Mouse (Mus musculus): ENCODE results near the gene Bcl2l12. TPM values are rescaled to one million over a fixed set of nuclear protein-coding genes. Genes with fewer than 3 reads are reported as not detected.

Gene Bcl2l12
- polyA plus RNA-seq, 1 experiment from 2014 or later, result 57.9 TPM

Small RNA genes within 50 kb of the gene (microRNA-seq; reads per million reads assigned to microRNA genes)
- 1.0 reads per million for gene Mir7054

Other genes with a start within 250 kb of the Bcl2l12 start
- gene Zfp473, start 247.7 kb downstream of the Bcl2l12 start, polyA plus RNA-seq (2016; fragmentation: Nextera tagmentation; extraction: Ambion mirVana), result 1.8 TPM in 2 replicates
- 128 and 132 TPM in 2 replicates for gene Nup62, start 182.6 kb downstream of the Bcl2l12 start, polyA plus RNA-seq (2016; fragmentation: Nextera tagmentation; extraction: Ambion mirVana)
- gene Il4i1, start 182.3 kb downstream of the Bcl2l12 start, polyA plus RNA-seq (2016; fragmentation: Nextera tagmentation; extraction: Ambion mirVana), result 0.41 and 1.3 TPM in 2 replicates
- gene Atf5, start 182.1 kb downstream of the Bcl2l12 start, polyA plus RNA-seq (2016; fragmentation: Nextera tagmentation; extraction: Ambion mirVana), result 1.7 and 3.3 TPM in 2 replicates
- gene Akt1s1, start 149.7 kb downstream of the Bcl2l12 start, polyA plus RNA-seq (2016; fragmentation: Nextera tagmentation; extraction: Ambion mirVana), result 102 and 103 TPM in 2 replicates
- 56.9 and 67.3 TPM in 2 replicates for gene Tbc1d17, start 149.6 kb downstream of the Bcl2l12 start, polyA plus RNA-seq (2016; fragmentation: Nextera tagmentation; extraction: Ambion mirVana)
- gene Pnkp, start 141.6 kb downstream of the Bcl2l12 start, polyA plus RNA-seq (2016; fragmentation: Nextera tagmentation; extraction: Ambion mirVana), result 28.5 and 29.7 TPM in 2 replicates
- gene Ptov1, start 128.9 kb downstream of the Bcl2l12 start, polyA plus RNA-seq (2016; fragmentation: Nextera tagmentation; extraction: Ambion mirVana), result 258 and 316 TPM in 2 replicates
- 90.5 and 95.6 TPM in 2 replicates for gene Med25, start 106.0 kb downstream of the Bcl2l12 start, polyA plus RNA-seq (2016; fragmentation: Nextera tagmentation; extraction: Ambion mirVana)
- 14.2 and 14.9 TPM in 2 replicates for gene Fuz, start 102.6 kb downstream of the Bcl2l12 start, polyA plus RNA-seq (2016; fragmentation: Nextera tagmentation; extraction: Ambion mirVana)
- 73.9 and 82.1 TPM in 2 replicates for gene Ap2a1, start 69.2 kb downstream of the Bcl2l12 start, polyA plus RNA-seq (2016; fragmentation: Nextera tagmentation; extraction: Ambion mirVana)
- 0.25 TPM in 1 of 2 replicates, not detected in the other for gene Tsks, start 55.5 kb downstream of the Bcl2l12 start, polyA plus RNA-seq (2016; fragmentation: Nextera tagmentation; extraction: Ambion mirVana)
- 11.7 and 19.1 TPM in 2 replicates for gene Cpt1c, start 23.9 kb downstream of the Bcl2l12 start, polyA plus RNA-seq (2016; fragmentation: Nextera tagmentation; extraction: Ambion mirVana)
- 563 and 740 TPM in 2 replicates for gene Prmt1, start 12.1 kb downstream of the Bcl2l12 start, polyA plus RNA-seq (2016; fragmentation: Nextera tagmentation; extraction: Ambion mirVana)
- gene Irf3, start 1.1 kb downstream of the Bcl2l12 start, polyA plus RNA-seq (2016; fragmentation: Nextera tagmentation; extraction: Ambion mirVana), result 61.8 and 71.1 TPM in 2 replicates
- 40.5 and 41.0 TPM in 2 replicates for gene Scaf1, start 17.7 kb upstream of the Bcl2l12 start, polyA plus RNA-seq (2016; fragmentation: Nextera tagmentation; extraction: Ambion mirVana)
- 50.5 and 57.5 TPM in 2 replicates for gene Rras, start 19.2 kb upstream of the Bcl2l12 start, polyA plus RNA-seq (2016; fragmentation: Nextera tagmentation; extraction: Ambion mirVana)
- 8.8 and 13.3 TPM in 2 replicates for gene Prr12, start 54.2 kb upstream of the Bcl2l12 start, polyA plus RNA-seq (2016; fragmentation: Nextera tagmentation; extraction: Ambion mirVana)
- gene Nosip, start 63.7 kb upstream of the Bcl2l12 start, polyA plus RNA-seq (2016; fragmentation: Nextera tagmentation; extraction: Ambion mirVana), result 59.9 and 65.2 TPM in 2 replicates
- 15.0 and 16.8 TPM in 2 replicates for gene Prrg2, start 64.0 kb upstream of the Bcl2l12 start, polyA plus RNA-seq (2016; fragmentation: Nextera tagmentation; extraction: Ambion mirVana)
- gene Rcn3, start 93.5 kb upstream of the Bcl2l12 start, polyA plus RNA-seq (2016; fragmentation: Nextera tagmentation; extraction: Ambion mirVana), result 270 and 314 TPM in 2 replicates
- 7.8 and 10.2 TPM in 2 replicates for gene Fcgrt, start 105.1 kb upstream of the Bcl2l12 start, polyA plus RNA-seq (2016; fragmentation: Nextera tagmentation; extraction: Ambion mirVana)
- 1,266 and 1,534 TPM in 2 replicates for gene Rps11, start 125.7 kb upstream of the Bcl2l12 start, polyA plus RNA-seq (2016; fragmentation: Nextera tagmentation; extraction: Ambion mirVana)
- 873 and 1,060 TPM in 2 replicates for gene Rpl13a, start 130.0 kb upstream of the Bcl2l12 start, polyA plus RNA-seq (2016; fragmentation: Nextera tagmentation; extraction: Ambion mirVana)
- gene Gm45713, start 137.5 kb upstream of the Bcl2l12 start, polyA plus RNA-seq (2016; fragmentation: Nextera tagmentation; extraction: Ambion mirVana), result 0.36 and 0.58 TPM in 2 replicates
- 2.5 and 3.1 TPM in 2 replicates for gene Flt3l, start 137.7 kb upstream of the Bcl2l12 start, polyA plus RNA-seq (2016; fragmentation: Nextera tagmentation; extraction: Ambion mirVana)
- 97.8 and 102 TPM in 2 replicates for gene Pih1d1, start 155.6 kb upstream of the Bcl2l12 start, polyA plus RNA-seq (2016; fragmentation: Nextera tagmentation; extraction: Ambion mirVana)
- 45.2 and 45.7 TPM in 2 replicates for gene Aldh16a1, start 155.9 kb upstream of the Bcl2l12 start, polyA plus RNA-seq (2016; fragmentation: Nextera tagmentation; extraction: Ambion mirVana)
- gene Slc17a7, start 165.2 kb upstream of the Bcl2l12 start, polyA plus RNA-seq (2016; fragmentation: Nextera tagmentation; extraction: Ambion mirVana), result 0.76 and 1.4 TPM in 2 replicates
- not detected in 2 replicates for gene Gfy, start 180.9 kb upstream of the Bcl2l12 start, polyA plus RNA-seq (2016; fragmentation: Nextera tagmentation; extraction: Ambion mirVana)
- 0.41 TPM in 1 of 2 replicates, not detected in the other for gene Pth2, start 182.3 kb upstream of the Bcl2l12 start, polyA plus RNA-seq (2016; fragmentation: Nextera tagmentation; extraction: Ambion mirVana)
- 0.69 and 0.88 TPM in 2 replicates for gene Ccdc155, start 206.2 kb upstream of the Bcl2l12 start, polyA plus RNA-seq (2016; fragmentation: Nextera tagmentation; extraction: Ambion mirVana)
- 1.2 and 1.9 TPM in 2 replicates for gene Dkkl1, start 213.4 kb upstream of the Bcl2l12 start, polyA plus RNA-seq (2016; fragmentation: Nextera tagmentation; extraction: Ambion mirVana)
- 161 and 210 TPM in 2 replicates for gene Tead2, start 217.0 kb upstream of the Bcl2l12 start, polyA plus RNA-seq (2016; fragmentation: Nextera tagmentation; extraction: Ambion mirVana)
- gene Cd37, start 240.4 kb upstream of the Bcl2l12 start, polyA plus RNA-seq (2016; fragmentation: Nextera tagmentation; extraction: Ambion mirVana), result 1.5 and 2.3 TPM in 2 replicates
- 0.50 and 0.83 TPM in 2 replicates for gene Slc6a16, start 242.4 kb upstream of the Bcl2l12 start, polyA plus RNA-seq (2016; fragmentation: Nextera tagmentation; extraction: Ambion mirVana)